Mouse (Mus musculus) spleen, adult 2 months (tissue): ENCODE results near the gene Dmrta2.

Source experiments
- CTCF ChIP-seq: fragments of 200-500 bp; IDR thresholded peaks from 2 replicates; pipeline ENCODE4 v1.5.1; 2011; ENCODE audit warnings: mild to moderate bottlenecking, inconsistent platforms; ENCODE audit not compliant: insufficient read depth, insufficient read length, insufficient replicate concordance; ENCODE audit errors: extremely low read depth
- POLR2A ChIP-seq: fragments of 200-500 bp; IDR thresholded peaks from 2 replicates; pipeline ENCODE4 v1.6.1; 2011; ENCODE audit warnings: low read depth, low read length, inconsistent platforms

- TF ChIP-seq POLR2A (no peak), CTCF (no peak)
Observed at GRCm38 (mm10) chr4:109960201-109960935, 17.5 kb upstream of the Dmrta2 start.
